Mouse (Mus musculus): ENCODE results near the gene Glycam1. TPM values are rescaled to one million over a fixed set of nuclear protein-coding genes. Genes with fewer than 3 reads are reported as not detected.
"Not testable (repeated sequence)": the region's sequence is repeated elsewhere in the genome, so short reads cannot be mapped to it uniquely, and the experiment has no call there.

Glycam1 gene
- 1 to 10 TPM; 1.7 to 2.6 TPM for total RNA-seq (2021)

DNA sequence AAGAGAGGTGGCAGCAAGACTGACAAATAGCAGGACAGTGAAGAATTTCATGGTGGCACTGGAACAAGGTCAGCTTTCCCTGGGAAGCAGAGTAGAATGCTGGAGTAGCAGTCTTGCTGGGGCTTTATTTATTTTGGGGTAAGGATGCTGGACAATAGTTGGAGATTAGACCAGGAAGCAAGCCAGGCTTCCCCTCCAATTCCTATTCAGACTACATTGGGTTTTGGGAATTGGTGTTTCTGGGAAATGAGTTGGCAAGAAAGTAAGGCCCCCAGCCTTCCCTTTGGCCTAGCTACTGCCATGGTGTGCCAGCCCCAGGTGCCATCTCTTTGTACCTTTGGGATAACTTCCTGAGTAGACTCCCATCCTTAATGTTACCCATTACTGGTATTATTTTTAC lies at the start of gene Glycam1:
Glycam1 (minus strand) TSS at position 101 of the 400 bp plus-strand sequence.
- no peak for DNase-seq (ENCODE audit: extremely low spot score in 1 of 2, low spot score in 1 of 2)

GRCm38 (mm10) chr15:103604481-103604880 lies 39.6 kb upstream of the Glycam1 start:
- no peak for DNase-seq (ENCODE audit: extremely low spot score in 1 of 2, low spot score in 1 of 2)

- DNase-seq (ENCODE audit: extremely low spot score in 1 of 2, low spot score in 1 of 2), result no peak
Observed at GRCm38 (mm10) chr15:103590779-103591178, 25.9 kb upstream of the Glycam1 start.

GRCm38 (mm10) chr15:103587752-103588151 lies 22.9 kb upstream of the Glycam1 start:
- DNase-seq (ENCODE audit: extremely low spot score in 1 of 2, low spot score in 1 of 2), result not testable (repeated sequence)

GRCm38 (mm10) chr15:103585876-103586275 lies 21.0 kb upstream of the Glycam1 start:
- no peak for DNase-seq (ENCODE audit: extremely low spot score in 1 of 2, low spot score in 1 of 2)

- DNase-seq (ENCODE audit: extremely low spot score in 1 of 2, low spot score in 1 of 2), result peak in 1 of 2 experiments; percentile 70
Observed at GRCm38 (mm10) chr15:103552096-103552690, 12.7 kb downstream of the Glycam1 start.

DNA sequence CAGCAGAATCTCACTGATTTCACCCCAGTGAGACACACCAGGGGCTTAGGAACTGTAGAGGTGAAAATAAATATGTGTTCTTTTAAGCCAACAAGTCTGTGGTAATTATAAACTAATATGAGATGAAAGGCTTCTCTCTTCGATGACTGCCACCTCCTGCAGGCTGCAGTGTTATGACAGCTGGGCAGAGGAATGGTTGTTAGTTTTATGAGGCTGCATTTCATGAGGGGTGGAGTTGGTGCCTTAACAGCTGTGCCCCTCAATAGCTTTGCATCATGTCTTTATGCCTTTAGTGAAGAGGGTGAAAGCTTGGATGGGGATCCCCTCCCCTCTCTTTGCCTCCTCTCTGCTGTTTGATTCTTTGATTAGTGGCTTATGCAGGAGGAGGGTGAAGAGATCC lies 13.8 kb downstream of the Glycam1 start:
- DNase-seq (ENCODE audit: extremely low spot score in 1 of 2, low spot score in 1 of 2), result no peak

DNA sequence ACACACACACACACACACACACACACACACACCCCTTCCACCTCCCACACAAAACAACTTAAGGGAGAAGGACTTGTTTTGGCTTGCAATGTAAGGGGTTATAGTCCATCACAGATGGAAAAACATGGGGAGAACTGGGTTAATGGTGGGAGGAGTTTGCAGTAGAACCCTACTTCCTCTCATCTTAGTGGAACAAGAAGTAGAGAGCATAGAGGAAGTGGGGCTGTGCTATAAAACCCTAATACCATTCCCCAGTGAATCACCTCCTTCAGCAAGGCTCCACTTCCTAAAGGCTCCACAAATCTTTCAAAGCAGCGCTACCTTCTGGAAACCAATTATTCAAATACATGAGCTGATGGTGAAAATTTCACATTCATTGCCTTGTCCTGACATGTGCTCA lies 15.4 kb downstream of the Glycam1 start:
- DNase-seq (ENCODE audit: extremely low spot score in 1 of 2, low spot score in 1 of 2), result no peak

GRCm38 (mm10) chr15:103547983-103548382 lies 16.9 kb downstream of the Glycam1 start:
- no peak for DNase-seq (ENCODE audit: extremely low spot score in 1 of 2, low spot score in 1 of 2)

GRCm38 (mm10) chr15:103542526-103542925 lies 22.4 kb downstream of the Glycam1 start:
- no peak for DNase-seq (ENCODE audit: extremely low spot score in 1 of 2, low spot score in 1 of 2)

DNA sequence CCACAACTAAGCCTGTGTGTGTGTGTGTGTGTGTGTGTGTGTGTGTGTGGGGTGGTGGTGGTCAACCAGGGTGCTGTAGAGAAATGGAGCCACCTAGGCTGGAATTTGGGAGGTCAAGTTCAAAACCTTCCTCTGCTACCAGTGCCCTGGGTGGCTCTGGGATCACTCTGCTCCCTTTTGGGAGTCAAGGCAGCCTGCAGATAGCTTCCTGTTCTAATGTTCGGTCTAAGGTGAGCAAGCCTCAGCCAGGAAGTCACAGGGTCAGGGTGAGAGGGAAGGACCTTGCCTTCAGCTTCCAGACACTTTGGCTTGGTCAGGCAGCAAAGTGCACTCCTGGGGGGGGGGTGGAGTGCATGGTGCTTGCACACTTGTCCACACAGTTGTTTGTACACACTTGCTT lies 24.2 kb downstream of the Glycam1 start:
- DNase-seq (ENCODE audit: extremely low spot score in 1 of 2, low spot score in 1 of 2), result peak in 1 of 2 experiments; percentile 3

- no peak for DNase-seq (ENCODE audit: extremely low spot score in 1 of 2, low spot score in 1 of 2)
Observed at GRCm38 (mm10) chr15:103539259-103539658, 25.6 kb downstream of the Glycam1 start.

DNA sequence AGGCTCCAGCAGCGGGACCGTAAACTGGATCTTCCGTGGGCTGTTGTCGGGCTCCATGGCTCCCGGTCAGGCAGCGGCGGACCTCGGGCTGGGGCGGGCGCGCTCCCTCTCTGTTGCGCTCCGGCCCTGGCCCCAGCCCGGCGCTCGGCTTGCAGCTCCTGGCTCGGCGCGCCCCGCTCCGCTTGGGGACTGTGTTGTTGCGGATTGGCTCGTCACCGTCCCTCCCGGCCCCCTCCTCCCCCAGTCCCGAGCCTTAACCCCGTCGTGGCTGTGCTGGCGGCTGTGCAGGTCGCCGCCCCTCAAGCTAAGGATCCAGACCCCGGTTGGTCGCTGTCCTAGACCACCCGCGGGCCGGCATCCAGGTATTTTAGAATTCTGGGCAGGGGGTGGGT lies 27.1 kb downstream of the Glycam1 start, which contains the start of gene Ppp1r1a:
Ppp1r1a (minus strand) TSS at position 182 of the 392 bp plus-strand sequence.
- peak; percentile 72 to 81 for DNase-seq (ENCODE audit: extremely low spot score in 1 of 2, low spot score in 1 of 2)

DNA sequence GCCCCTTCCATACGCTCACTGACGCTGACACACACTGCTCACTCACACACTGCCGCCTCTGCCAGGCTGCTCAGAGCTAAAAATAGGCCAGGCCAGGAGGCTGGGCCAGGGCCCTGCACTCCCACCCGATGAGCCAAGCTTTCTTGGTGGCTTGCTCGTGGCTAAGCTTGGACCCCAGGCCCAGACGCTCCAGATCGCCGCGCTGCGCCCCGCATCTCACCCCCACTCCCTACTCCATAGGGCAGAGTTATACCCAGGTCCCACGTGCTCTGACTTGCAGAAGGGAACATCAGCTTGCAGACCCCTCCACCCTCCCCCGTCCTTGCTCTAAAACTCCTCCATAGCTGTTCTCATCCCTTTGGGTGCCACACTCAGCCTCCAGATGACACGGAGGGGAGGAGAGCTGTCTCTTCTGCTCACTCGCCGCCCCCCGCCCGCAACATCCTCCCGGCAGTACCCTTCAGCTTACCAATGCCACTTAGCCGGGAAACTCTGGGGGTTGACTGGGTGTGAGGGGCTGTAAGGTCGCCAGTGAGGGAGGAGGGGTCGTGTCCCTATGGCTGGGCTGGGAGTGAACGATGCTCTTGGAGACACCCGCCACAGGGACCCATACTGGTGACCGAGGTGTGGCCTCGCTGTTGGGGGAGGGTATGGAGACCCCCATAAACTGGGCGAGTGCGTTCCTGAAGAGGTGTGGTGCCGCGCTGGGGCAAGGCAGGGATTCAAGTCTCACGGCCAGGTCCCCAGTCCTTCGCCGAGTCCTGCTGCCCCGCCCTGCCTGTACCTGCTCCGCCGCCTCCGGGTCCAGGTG lies 27.7 kb downstream of the Glycam1 start:
- DNase-seq (ENCODE audit: extremely low spot score in 1 of 2, low spot score in 1 of 2), result peak in 1 of 2 experiments; percentile 50

- no peak for DNase-seq (ENCODE audit: extremely low spot score in 1 of 2, low spot score in 1 of 2)
Observed at GRCm38 (mm10) chr15:103536456-103536855, 28.4 kb downstream of the Glycam1 start.

DNA sequence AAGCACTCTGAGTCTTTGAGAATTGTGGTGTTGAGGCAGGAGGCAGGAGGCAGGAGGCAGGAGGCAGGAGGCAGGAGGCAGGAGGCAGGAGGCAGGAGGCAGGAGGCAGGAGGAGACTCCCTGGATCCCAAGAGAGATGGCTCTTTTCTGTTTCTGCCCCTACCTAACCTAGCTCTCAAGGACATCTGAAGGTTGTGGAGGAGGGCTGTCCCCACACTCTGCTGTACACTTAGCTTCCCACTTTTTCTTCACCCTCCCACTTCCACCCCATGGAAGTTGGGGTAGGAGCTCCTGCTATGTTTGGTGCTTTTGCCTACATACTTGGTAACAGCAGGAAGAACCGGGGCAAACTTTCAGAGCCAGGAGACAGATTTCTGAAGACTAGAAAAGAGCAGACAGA lies 29.1 kb downstream of the Glycam1 start:
- peak in 1 of 2 experiments; percentile 8 for DNase-seq (ENCODE audit: extremely low spot score in 1 of 2, low spot score in 1 of 2)

GRCm38 (mm10) chr15:103535030-103535429 lies 29.9 kb downstream of the Glycam1 start:
- no peak for DNase-seq (ENCODE audit: extremely low spot score in 1 of 2, low spot score in 1 of 2)

GRCm38 (mm10) chr15:103534054-103534620 lies 30.7 kb downstream of the Glycam1 start:
- no peak for DNase-seq (ENCODE audit: extremely low spot score in 1 of 2, low spot score in 1 of 2)

- peak in 1 of 2 experiments; percentile 62 for DNase-seq (ENCODE audit: extremely low spot score in 1 of 2, low spot score in 1 of 2)
Observed at GRCm38 (mm10) chr15:103530372-103530771, 34.5 kb downstream of the Glycam1 start.

DNA sequence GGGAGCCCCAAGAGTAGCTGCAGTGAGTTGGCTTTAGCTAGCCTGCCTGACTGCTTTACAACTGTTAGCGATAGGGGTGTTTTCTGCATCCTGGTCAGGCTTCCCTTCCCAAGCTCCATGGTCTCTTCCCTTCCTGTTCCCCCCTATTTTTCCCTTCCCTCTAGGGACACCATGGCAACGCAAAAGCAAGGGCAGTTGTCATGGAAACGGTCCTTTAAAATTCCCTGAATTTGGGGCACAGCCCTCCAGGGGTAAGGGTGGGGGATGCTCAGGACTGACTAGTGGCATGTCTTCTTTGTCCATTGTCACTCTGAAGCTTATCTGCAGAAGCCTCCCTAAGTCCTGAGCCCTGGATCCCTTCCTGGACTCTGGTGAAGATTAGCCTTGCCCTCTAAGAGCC lies 41.7 kb downstream of the Glycam1 start:
- DNase-seq (ENCODE audit: extremely low spot score in 1 of 2, low spot score in 1 of 2), result no peak

GRCm38 (mm10) chr15:103522458-103523099 lies 42.3 kb downstream of the Glycam1 start:
- DNase-seq (ENCODE audit: extremely low spot score in 1 of 2, low spot score in 1 of 2), result no peak
